Mouse (Mus musculus) c-Kit-negative CD71-positive TER-119-positive erythroid progenitor cells, embryonic 14.5 days (primary cell): ENCODE measurements around the gene Ly6g6d.

ENCODE experiments used
- DNase-seq: peaks from one replicate; pipeline ENCODE4 v3.0.0-alpha.2; 2013; ENCODE audit warnings: low read depth, low spot score

Ly6g6d gene

DNA sequence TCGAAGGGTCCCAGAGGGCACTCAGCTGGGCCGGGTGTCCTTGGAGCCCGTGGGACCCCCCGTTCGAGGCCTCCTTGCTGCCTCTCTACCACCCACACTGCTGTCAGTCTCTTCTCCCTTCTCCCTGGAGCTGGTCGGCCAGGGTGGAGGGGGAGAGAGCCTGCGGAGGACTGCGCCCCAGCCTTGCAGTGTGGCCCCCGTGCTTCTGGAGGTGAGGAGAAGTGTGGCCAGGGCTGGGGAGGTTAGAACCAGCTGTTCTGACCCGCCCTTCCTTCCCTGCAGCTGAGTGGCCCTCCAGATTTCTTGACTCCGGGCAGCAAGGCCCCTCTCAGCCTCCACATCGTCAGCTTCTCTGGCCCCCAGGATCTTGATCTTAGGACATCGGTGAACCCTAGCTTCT lies 53.6 kb downstream of the Ly6g6d start:
- DNase-seq: no peak

DNA sequence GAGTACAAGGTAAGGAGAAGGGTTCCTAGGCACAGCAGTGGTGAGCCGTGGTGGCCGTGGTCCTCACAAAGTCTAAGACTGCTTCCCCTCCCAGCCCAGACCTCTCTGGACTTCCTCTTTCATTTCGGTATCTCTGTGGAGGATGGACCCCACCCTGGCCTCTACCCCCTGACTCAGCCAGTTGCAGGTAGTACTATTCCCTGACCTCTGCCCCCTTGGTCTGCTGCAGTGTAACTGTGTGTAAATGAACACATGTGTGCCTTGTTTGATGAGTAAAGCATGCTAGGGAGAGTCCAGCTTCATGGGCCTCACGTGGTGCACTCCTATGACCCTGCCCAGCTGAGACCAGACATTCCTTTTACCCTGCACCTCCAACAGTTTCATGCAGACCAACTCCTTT lies 54.1 kb downstream of the Ly6g6d start:
- DNase-seq: no peak

DNA sequence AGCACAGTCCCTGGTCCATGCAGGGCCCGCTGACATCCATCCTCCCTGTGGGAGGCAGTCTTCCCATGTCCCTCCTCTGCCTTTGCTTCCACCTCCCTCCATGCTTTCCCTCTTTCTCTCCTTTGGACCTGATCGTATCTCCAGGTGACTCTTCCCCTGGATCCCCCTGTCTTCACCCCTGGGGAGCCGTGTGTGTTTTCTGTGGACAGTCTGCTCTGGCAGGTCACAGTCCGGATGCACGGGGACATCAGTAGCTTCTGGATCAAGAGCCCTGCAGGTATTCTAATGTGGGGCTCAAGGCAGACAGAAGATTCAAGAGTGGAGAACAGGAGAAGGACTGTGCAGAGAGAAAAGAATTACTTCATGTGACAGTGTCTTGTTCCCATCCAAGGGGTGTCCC lies 54.6 kb downstream of the Ly6g6d start:
- no peak for DNase-seq

DNA sequence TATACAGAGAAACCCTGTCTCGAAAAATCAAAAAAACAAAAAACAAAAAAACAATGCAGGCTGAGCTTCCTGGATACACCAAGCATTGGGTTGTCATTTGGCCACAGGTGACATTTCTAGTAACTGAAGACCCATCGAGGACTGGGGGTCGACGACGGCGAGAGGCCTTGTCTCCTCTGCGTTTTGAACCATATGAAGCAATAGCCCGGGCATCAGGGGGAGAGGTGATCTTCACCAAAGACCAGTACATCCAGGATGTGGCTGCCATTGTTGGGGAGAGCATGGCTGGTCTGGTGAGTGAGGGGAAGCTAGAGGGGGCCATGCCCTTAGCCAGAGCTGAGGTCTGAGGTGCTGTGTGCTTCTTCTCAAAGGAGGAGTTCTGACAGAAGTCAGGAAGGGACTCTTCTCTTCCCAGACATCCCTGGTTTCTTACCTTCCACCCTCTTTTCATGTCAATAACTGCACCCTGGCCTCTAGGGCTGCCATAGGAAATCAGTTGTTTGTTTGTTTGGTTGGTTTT lies 55.3 kb downstream of the Ly6g6d start:
- no peak for DNase-seq

DNA sequence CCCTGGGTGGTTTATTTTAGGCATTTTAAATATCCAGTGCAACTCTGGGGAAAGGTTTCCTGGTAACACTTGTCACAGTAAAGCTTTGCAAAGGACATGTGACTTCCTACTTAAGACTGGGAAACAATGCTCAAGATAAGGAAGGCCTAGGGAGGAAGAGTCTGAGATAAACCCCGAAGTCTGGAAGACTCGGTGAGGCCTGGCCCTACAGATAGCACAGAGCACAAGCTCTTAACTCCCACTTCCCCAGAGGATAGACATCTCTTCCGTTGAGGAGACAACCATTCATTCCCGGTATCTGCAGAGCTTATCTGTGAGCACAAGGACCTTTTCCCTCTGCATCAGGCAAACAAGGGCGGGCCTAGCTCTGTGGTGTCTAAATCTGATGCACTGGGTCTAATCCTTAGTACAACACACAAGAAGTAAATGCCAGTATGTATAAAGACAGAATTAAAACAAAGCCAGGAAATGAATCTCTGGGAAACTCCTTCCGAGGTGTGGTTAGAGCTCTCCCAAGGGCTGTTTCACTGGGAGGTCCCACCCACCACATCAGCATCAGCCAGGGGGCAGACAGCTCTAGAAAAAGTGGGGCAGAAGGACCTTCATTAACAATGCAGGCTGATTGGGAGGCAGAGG lies 55.9 kb downstream of the Ly6g6d start:
- DNase-seq: no peak
